Mouse (Mus musculus) liver, adult (tissue): ENCODE results near the gene Zfp691.

Experiments
- GATA4 ChIP-seq: IDR thresholded peaks from 2 replicates; pipeline ENCODE4 v1.6.1; 2014; ENCODE audit warnings: mild to moderate bottlenecking, low read length; ENCODE audit not compliant: insufficient replicate concordance

Zfp691 gene

DNA sequence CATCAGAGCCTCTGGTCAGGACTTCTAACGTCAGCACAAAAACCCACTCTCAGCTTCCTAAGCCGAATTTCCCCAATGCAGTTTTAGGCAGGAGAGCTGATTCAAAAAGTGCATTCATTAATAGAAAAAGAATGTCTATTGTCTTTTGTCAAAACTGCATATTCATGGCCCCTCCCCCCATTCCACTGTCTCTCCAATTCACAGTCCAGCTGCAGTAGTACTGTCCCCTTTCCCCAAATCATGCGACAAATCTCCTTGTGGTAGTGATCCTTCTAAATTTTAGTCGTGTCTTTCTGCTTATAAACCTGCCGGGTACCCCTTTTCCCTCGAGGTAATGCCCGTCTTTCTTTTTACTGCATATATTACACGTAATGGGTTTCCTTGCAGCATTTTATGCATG lies 35.2 kb downstream of the Zfp691 start:
- no peak for TF ChIP-seq GATA4

DNA sequence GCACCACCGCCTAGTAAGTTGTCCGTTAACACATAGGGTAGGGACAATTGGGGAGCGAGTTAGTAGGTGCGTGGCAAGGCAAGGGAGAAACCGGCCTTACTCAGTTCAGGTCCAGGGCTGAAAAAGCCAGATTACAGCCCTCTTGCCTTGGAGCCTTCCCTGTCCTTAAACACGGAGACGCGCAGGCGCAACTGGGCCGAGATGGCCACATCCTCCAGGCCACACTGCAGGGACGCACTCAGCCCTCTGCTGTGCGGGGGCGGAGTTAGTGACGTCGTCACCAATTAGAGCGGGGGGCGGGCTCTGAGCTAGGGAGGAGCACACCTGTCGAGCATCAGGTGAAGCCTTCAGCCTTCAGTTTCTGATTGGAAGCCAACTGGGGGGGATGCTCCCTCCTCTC lies 35.8 kb downstream of the Zfp691 start:
- no peak for TF ChIP-seq GATA4

DNA sequence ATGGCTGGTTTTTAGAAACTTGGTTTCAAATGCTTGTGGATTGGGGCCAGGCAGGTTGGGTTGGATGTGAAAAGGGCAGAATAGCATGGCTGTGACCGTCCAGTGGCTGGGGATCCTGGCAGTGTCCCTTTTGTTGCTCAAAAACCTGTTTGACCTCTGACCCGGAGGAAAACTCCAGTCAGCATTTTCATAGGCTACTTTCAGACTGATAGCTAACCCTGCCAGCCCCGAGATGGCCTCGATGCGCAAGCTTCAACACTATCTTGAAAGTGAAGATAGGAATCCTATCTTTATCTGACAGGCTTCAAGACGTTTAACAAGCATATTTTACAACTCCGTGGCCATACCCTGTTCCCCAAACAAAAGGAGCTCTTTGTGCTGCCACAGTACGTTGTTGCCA lies 36.7 kb downstream of the Zfp691 start:
- TF ChIP-seq GATA4, result no peak

GRCm38 (mm10) chr4:119133860-119134259 lies 40.1 kb downstream of the Zfp691 start:
- no peak for TF ChIP-seq GATA4

- no peak for TF ChIP-seq GATA4
These were observed 40.7 kb downstream of the Zfp691 start for GRCm38 (mm10) chr4:119133306-119133705.

DNA sequence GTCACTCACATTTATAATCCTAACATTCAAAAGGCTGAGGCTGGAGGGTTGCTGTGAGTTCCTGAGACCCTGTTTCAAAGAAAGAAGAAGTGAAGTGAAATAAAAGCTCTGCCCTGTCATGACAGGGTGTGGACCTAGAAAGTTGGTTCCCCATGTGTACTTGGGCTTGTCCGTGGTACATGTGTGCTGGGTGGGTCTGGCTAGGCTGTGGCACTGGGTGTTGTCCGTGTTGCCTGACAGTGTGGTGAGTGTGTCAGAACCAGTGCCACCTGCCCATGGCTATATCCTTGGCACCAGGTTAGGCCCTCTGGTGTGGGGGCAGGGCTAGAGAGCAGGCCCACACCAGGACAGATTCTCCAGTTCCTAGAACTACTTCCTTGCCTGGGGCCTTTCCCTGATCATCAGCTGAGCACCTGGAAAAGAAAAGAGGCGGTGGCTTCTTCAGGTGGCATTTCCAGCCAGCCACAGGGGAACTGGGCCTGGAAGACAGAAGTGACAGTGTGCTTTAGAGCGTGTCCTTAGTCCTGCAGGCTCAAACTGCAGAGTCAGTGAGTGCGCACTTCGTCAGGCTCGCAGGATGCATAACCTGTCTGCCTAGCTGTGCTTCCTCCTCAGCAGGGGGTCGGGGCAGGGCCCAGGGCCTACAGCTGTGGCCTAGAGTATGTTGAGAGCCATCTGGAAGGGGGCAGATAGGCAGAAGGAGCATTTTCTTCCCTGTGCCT lies 42.6 kb downstream of the Zfp691 start:
- no peak for TF ChIP-seq GATA4

DNA sequence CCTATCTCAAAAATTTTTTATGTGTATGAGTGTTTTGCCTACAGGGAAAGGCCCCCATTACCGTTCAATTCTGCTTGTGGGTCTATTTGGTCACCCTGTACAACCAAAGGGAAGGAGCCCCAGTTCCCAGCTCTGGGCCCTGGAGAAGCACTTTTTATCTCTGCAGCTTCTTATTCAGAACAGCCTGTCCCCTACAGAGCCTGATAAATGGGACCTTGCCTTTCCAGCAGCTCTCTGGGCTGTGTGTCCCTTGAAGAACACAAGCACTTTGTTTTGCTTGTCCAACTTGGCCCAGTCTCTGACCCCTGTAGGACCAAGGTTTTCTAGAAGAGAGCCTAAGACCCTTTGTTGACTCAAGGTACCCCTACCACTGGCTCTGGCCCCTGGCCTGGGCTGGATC lies 44.9 kb downstream of the Zfp691 start:
- TF ChIP-seq GATA4, result no peak

DNA sequence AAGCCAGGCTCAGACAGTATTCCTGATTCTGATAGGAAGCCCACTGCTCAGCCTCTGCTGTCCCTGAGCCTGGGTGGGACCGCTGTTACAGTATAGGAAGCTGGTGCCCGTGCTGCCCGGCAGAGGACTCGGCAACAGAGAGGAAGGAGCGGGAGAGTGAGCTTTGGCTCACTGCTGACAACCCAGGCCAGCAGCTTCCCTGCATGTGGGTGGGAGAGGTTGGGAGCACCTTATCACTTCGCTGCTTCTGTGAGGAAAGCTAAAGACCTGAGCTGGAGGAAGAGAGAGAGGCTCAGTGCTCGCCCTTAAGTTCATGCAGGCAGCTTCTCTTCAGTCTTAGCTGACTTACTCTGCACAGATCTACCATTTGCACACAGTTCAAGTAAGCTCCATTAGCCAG lies 45.4 kb downstream of the Zfp691 start:
- TF ChIP-seq GATA4, result no peak

- no peak for TF ChIP-seq GATA4
These were observed 46.8 kb downstream of the Zfp691 start for GRCm38 (mm10) chr4:119127229-119127628.

DNA sequence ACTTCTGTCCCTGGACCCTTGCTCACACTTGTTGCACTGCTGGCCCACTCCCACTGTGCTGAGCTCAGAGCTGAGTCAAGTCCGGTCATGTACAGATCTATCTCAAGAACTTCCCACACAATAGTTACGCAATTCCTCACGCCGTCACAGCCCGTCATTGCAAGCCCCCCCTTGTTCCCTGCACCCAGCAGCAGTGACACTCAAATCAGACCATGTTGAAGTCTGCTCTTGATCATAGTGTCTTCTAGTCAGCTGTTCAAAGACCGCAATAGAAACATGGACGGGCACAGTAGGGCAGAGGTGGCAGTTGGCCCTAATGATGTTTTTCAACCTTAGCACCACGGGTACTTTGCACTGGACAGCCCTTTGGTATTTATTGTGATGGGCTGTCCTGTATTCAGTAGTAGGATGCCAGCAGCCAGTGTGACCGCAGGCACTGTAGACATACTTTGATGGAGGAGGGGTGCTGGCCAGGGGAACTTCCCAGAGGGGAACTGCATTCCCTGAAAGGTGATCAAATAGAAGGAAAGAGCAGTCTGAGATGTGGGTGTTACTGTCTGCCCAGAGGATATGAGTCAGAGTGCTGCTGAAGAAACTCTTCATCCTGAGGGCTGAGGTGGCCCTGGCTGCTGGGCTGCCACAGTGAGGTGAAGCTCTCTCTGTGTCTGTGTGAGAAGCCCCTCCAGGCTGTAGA lies 48.3 kb downstream of the Zfp691 start:
- TF ChIP-seq GATA4, result no peak

GRCm38 (mm10) chr4:119124771-119125273 lies 49.2 kb downstream of the Zfp691 start:
- TF ChIP-seq GATA4, result no peak

- TF ChIP-seq GATA4, result no peak
These were observed 52.7 kb downstream of the Zfp691 start for GRCm38 (mm10) chr4:119121249-119121648.

GRCm38 (mm10) chr4:119120095-119120494 lies 53.9 kb downstream of the Zfp691 start:
- TF ChIP-seq GATA4, result no peak
